Mouse (Mus musculus) ovary, postnatal 14 days (tissue): ENCODE measurements at regions not wholly inside any gene's neighbourhood (a gene's known extent, or its start where the extent isn't known, plus 50 kb on each side); places are given as distances from the start of the nearest gene placed in this dataset.

Source experiments
- DNase-seq: peaks from one replicate; pipeline ENCODE4 v3.0.0; 2022; ENCODE audit warnings: low spot score

- DNase-seq = no peak
Measured at GRCm38 (mm10) chr1:89207306-89207705, 137.1 kb downstream of the Sh3bp4 start.

GRCm38 (mm10) chr1:89211116-89211515, 140.9 kb downstream of the Sh3bp4 start:
- no peak for DNase-seq

GRCm38 (mm10) chr1:89228426-89228825, 158.2 kb downstream of the Sh3bp4 start:
- no peak for DNase-seq

- DNase-seq = no peak
Measured at GRCm38 (mm10) chr1:89231756-89232155, 161.5 kb downstream of the Sh3bp4 start.

- no peak for DNase-seq
Measured at GRCm38 (mm10) chr1:89232391-89232790, 162.2 kb downstream of the Sh3bp4 start.

GRCm38 (mm10) chr1:89234895-89235294, 164.7 kb downstream of the Sh3bp4 start:
- no peak for DNase-seq

GRCm38 (mm10) chr1:89235296-89235695, 165.1 kb downstream of the Sh3bp4 start:
- DNase-seq = peak; percentile 39

GRCm38 (mm10) chr1:89237696-89238095, 167.5 kb downstream of the Sh3bp4 start:
- no peak for DNase-seq

- no peak for DNase-seq
Measured at GRCm38 (mm10) chr1:89244598-89244997, 174.4 kb downstream of the Sh3bp4 start.

- DNase-seq = no peak
Measured at GRCm38 (mm10) chr1:89245202-89246003, 175.2 kb downstream of the Sh3bp4 start.

GRCm38 (mm10) chr1:89251753-89252152, 181.5 kb downstream of the Sh3bp4 start:
- no peak for DNase-seq

- no peak for DNase-seq
Measured at GRCm38 (mm10) chr1:89252528-89252927, 182.3 kb downstream of the Sh3bp4 start.

GRCm38 (mm10) chr1:89257945-89258344, 187.7 kb downstream of the Sh3bp4 start:
- DNase-seq = no peak

- DNase-seq = no peak
Measured at GRCm38 (mm10) chr1:89265771-89266170, 188.8 kb upstream of the Agap1 start.

- DNase-seq = no peak
Measured at GRCm38 (mm10) chr1:89268806-89269205, 185.8 kb upstream of the Agap1 start.

- no peak for DNase-seq
Measured at GRCm38 (mm10) chr1:89271743-89272142, 182.9 kb upstream of the Agap1 start.

- no peak for DNase-seq
Measured at GRCm38 (mm10) chr1:89273021-89273420, 181.6 kb upstream of the Agap1 start.

- DNase-seq = no peak
Measured at GRCm38 (mm10) chr1:89273786-89274362, 180.7 kb upstream of the Agap1 start.

- no peak for DNase-seq
Measured at GRCm38 (mm10) chr1:89279382-89279781, 175.2 kb upstream of the Agap1 start.

GRCm38 (mm10) chr1:89281107-89281655, 173.4 kb upstream of the Agap1 start:
- no peak for DNase-seq

GRCm38 (mm10) chr1:89285041-89285440, 169.6 kb upstream of the Agap1 start:
- no peak for DNase-seq

- DNase-seq = no peak
Measured at GRCm38 (mm10) chr1:89287136-89287795, 167.3 kb upstream of the Agap1 start.

- DNase-seq = no peak
Measured at GRCm38 (mm10) chr1:89288001-89288400, 166.6 kb upstream of the Agap1 start.
